Mouse (Mus musculus) lung, adult 2 months (tissue): ENCODE measurements at regions not wholly inside any gene's neighbourhood (a gene's known extent, or its start where the extent isn't known, plus 50 kb on each side); places are given as distances from the start of the nearest gene placed in this dataset.

Source experiments
- CTCF ChIP-seq: fragments of 200-500 bp; IDR thresholded peaks from 2 replicates; pipeline ENCODE4 v1.5.1; 2011; ENCODE audit warnings: mild to moderate bottlenecking, low read length, control low read depth; ENCODE audit not compliant: insufficient read depth
- POLR2A ChIP-seq: fragments of 200-500 bp; IDR thresholded peaks from 2 replicates; pipeline ENCODE4 v1.6.1; 2011; ENCODE audit warnings: low read depth, mild to moderate bottlenecking, control low read depth, low read length, borderline replicate concordance; ENCODE audit errors: extremely low read depth

GRCm38 (mm10) chr4:31560305-31560704, 403.6 kb upstream of the Map3k7 start:
- TF ChIP-seq POLR2A: no peak
- TF ChIP-seq CTCF: no peak
